Mouse (Mus musculus): ENCODE data around the gene Mpv17l. TPM values are rescaled to one million over a fixed set of nuclear protein-coding genes. Genes with fewer than 3 reads are reported as not detected.
A peak's percentile ranks its signal among the peaks of the same experiment; 100 is the strongest.
"Not testable (repeated sequence)": the region's sequence is repeated elsewhere in the genome, so short reads cannot be mapped to it uniquely, and the experiment has no call there.

The Mpv17l gene
- polyA plus RNA-seq, 1 experiment from 2014 or later = 12.4 TPM

DNA sequence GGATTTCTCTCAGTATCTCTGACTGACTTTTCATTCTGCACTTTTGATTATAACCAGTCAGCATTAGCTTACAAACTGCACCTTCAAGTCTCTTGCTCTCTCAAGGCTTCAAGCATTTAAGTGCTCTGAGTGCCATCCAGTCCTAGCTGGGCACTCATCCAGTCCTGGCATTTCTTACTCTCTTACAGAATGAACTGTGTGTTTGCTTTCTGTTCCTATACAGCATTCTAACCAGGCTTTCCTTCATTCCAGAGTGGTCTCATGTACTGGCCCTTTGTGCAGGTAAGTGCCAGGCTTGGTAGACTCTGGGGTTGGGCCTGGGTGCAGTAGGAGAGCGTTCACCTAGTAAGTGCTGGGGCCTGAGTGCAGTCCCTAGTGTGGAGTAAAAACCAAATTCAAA is 43.3 kb downstream of the Mpv17l start:
- Histone ChIP-seq H3K4me2 (replicated peaks; ENCODE audit: low read depth, low read length) (no peak overlapping the region), H3K27me3 (ENCODE audit: insufficient read depth, low read length) (0 out of 2 replicates have a peak, but pooled peaks cover 3% of the 10 kb centered on the region), H3K9ac (replicated peaks; ENCODE audit: low read length) (no peak overlapping the region), H3K4me3 (ENCODE audit: low read length) (no peak overlapping the region), H3K27ac (ENCODE audit: low read length) (no peak overlapping the region), H3K36me3 (ENCODE audit: insufficient read depth, low read length) (no peaks in the 10 kb centered on the region), H3K9me3 (ENCODE audit: low read length) (no peaks in the 10 kb centered on the region), H3K4me1 (ENCODE audit: insufficient read depth, low read length) (peaks cover 1% of the 10 kb centered on the region; the same call in 1 of the 2 replicates)
- WGBS = 94% methylated on average over 1 of the region's 1 CpGs
- ATAC-seq (ENCODE audit: low FRiP score, low TSS enrichment) = no peak

DNA sequence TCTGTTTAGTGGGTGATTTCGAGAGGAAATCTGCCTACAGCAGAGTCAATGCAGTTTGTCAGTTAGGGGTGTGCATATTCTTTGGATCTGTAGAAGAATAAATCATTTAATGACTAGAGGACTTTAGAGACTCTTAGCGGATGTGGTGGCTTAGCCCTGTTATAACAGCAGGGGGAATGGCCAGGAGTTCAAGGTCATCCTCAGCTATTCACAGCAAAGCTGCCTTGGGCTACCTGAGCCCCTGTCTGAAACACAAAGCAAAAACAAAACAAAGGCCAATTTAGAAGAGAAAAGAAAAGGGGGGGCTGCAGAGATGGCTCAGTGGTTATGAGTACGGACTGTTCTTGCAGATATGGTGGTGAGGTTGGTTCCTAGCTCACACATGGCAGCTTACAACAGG is 48.3 kb downstream of the Mpv17l start:
- H3K4me1 ChIP-seq (ENCODE audit: insufficient read depth, low read length) = no peaks in the 10 kb centered on the region
- 68% methylated on average over 3 of the region's 3 CpGs for WGBS
- no peak overlapping the region for H3K4me2 ChIP-seq (replicated peaks; ENCODE audit: low read depth, low read length)
- no peak overlapping the region for H3K27ac ChIP-seq (ENCODE audit: low read length)
- no peak overlapping the region for H3K4me3 ChIP-seq (ENCODE audit: low read length)
- ATAC-seq (ENCODE audit: low FRiP score, low TSS enrichment) = no peak
- no peaks in the 10 kb centered on the region for H3K9me3 ChIP-seq (ENCODE audit: low read length)
- no peaks in the 10 kb centered on the region for H3K27me3 ChIP-seq (ENCODE audit: insufficient read depth, low read length)
- H3K36me3 ChIP-seq (ENCODE audit: insufficient read depth, low read length) = no peaks in the 10 kb centered on the region
- H3K9ac ChIP-seq (replicated peaks; ENCODE audit: low read length) = no peak overlapping the region

DNA sequence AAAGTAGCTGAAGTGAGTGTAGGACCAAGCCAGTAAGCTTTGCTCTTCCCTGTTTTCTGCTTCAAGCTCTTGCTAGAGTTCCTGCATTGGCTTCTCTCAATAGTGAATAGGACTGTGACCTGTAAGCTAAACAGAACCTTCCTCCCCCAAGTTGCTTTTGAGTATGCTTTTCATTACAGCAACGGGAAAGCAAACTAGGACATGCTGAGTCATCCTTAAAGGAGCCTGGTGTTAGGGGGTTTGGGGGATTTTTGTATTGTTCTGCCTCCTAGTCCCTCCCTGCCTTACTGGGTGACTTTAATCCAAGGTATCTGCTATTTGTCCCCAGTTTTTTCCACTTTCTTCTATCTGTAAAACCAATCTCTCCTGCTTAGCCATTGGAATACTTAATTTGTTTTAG is 59.1 kb downstream of the Mpv17l start:
- Histone ChIP-seq H3K27ac (ENCODE audit: low read length) (no peak overlapping the region), H3K27me3 (ENCODE audit: insufficient read depth, low read length) (no peaks in the 10 kb centered on the region), H3K4me3 (ENCODE audit: low read length) (no peak overlapping the region), H3K9me3 (ENCODE audit: low read length) (no peaks in the 10 kb centered on the region), H3K9ac (replicated peaks; ENCODE audit: low read length) (no peak overlapping the region), H3K36me3 (ENCODE audit: insufficient read depth, low read length) (no peaks in the 10 kb centered on the region), H3K4me1 (ENCODE audit: insufficient read depth, low read length) (no peaks in the 10 kb centered on the region), H3K4me2 (replicated peaks; ENCODE audit: low read depth, low read length) (no peak overlapping the region)
- WGBS = 30% methylated on average over 1 of the region's 1 CpGs
- ATAC-seq (ENCODE audit: low FRiP score, low TSS enrichment) = no peak

DNA sequence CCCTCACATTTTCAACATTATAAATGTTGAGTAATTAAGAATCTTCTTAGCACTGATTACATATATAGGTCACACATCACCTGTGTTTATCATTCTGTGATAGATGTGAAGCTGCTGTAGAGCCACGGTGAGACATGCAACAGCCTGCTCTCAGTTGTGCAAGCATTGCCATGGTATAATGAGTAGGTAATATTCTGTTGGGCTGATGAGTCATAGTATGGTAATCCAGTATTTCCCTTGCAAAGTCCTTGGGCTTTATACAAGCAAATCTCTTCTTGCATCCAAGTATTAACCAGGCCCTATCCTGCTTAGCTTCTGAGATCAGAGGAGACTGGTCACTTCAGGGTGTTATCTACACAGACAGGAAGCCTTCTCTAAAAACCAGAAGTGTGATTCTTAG is 66.1 kb downstream of the Mpv17l start:
- H3K9me3 ChIP-seq (ENCODE audit: low read length) = no peaks in the 10 kb centered on the region
- no peaks in the 10 kb centered on the region for H3K27me3 ChIP-seq (ENCODE audit: insufficient read depth, low read length)
- H3K4me2 ChIP-seq (replicated peaks; ENCODE audit: low read depth, low read length) = no peak overlapping the region
- no peak overlapping the region for H3K27ac ChIP-seq (ENCODE audit: low read length)
- no peak for ATAC-seq (ENCODE audit: low FRiP score, low TSS enrichment)
- H3K9ac ChIP-seq (replicated peaks; ENCODE audit: low read length) = no peak overlapping the region
- 85% methylated on average over 1 of the region's 1 CpGs for WGBS
- H3K36me3 ChIP-seq (ENCODE audit: insufficient read depth, low read length) = no peaks in the 10 kb centered on the region
- H3K4me3 ChIP-seq (ENCODE audit: low read length) = no peak overlapping the region
- no peaks in the 10 kb centered on the region for H3K4me1 ChIP-seq (ENCODE audit: insufficient read depth, low read length)

DNA sequence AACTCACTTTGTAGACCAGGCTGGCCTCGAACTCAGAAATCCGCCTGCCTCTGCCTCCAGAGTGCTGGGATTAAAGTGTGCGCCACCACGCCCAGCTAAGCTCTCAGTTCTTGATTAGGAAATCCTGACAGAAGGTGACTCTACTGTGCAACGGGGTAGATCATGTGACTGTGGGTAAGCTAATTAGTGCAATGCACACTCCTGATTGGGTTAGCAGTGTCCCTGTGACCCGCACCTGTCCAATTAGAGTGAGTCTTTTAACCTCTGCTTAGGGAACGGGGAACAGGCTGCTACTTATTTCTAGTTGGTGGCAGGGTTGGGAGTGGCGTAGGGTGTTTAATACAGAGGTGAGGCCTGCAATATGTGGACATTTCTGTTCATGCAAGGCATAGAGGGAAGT is 69.1 kb downstream of the Mpv17l start:
- Histone ChIP-seq H3K9ac (replicated peaks; ENCODE audit: low read length) (no peak overlapping the region), H3K4me3 (ENCODE audit: low read length) (no peak overlapping the region), H3K4me1 (ENCODE audit: insufficient read depth, low read length) (no peaks in the 10 kb centered on the region), H3K27me3 (ENCODE audit: insufficient read depth, low read length) (no peaks in the 10 kb centered on the region), H3K27ac (ENCODE audit: low read length) (no peak overlapping the region), H3K36me3 (ENCODE audit: insufficient read depth, low read length) (no peaks in the 10 kb centered on the region), H3K9me3 (ENCODE audit: low read length) (no peaks in the 10 kb centered on the region), H3K4me2 (replicated peaks; ENCODE audit: low read depth, low read length) (no peak overlapping the region)
- no peak for ATAC-seq (ENCODE audit: low FRiP score, low TSS enrichment)
- 91% methylated on average over 7 of the region's 8 CpGs for WGBS

DNA sequence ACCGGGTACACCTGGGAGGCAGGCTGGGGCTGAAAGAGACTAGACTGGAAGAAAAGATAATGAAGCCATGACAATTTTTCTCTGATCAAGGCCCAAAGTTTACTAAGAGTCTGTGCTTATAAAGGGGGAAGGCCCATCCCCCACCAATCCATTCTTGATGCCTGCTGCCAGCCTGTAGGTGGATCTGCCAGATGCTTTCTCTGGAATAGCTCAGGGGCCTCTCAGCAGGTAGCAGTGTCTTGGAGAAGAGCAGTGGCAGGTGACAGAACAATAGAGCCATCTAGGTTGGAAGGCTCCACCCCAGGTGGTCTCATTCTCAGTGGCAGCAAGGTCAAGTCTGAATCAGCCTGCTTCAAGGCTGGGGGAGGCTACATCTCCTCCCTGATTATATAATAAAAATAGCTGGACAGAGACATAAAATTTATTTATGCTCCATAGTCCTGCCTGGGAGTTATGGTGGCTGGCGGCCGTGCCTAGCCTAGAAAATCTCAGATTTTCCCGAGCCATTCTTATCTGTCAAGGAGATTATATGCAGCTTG is 73.5 kb downstream of the Mpv17l start:
- not testable (repeated sequence) for ATAC-seq (ENCODE audit: low FRiP score, low TSS enrichment); H3K9me3 ChIP-seq (ENCODE audit: low read length); H3K27ac ChIP-seq (ENCODE audit: low read length); H3K9ac ChIP-seq (replicated peaks; ENCODE audit: low read length); H3K4me1 ChIP-seq (ENCODE audit: insufficient read depth, low read length); H3K4me3 ChIP-seq (ENCODE audit: low read length); H3K4me2 ChIP-seq (replicated peaks; ENCODE audit: low read depth, low read length); H3K36me3 ChIP-seq (ENCODE audit: insufficient read depth, low read length); H3K27me3 ChIP-seq (ENCODE audit: insufficient read depth, low read length)
- WGBS = 79% methylated on average over 4 of the region's 4 CpGs

DNA sequence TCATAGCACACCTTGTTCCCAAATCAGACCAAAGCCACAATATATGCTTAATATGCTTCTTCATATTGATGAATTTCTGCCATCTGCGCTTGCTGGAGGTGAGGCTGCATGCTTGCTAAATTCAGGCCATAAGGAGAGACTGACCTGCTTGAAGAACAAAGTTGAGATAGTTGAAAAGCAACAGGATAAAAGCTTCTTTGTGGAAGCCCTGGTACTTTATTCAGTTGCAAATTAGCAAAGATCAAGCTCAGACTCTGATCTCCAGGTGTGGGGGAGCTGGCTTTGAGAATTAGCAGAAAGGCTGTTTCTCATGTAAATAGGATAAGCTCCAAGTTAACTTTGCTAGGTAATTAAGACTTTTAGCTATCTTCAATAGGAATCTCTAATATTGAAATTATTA is 74.1 kb downstream of the Mpv17l start:
- not testable (repeated sequence) for H3K36me3 ChIP-seq (ENCODE audit: insufficient read depth, low read length); H3K9ac ChIP-seq (replicated peaks; ENCODE audit: low read length); ATAC-seq (ENCODE audit: low FRiP score, low TSS enrichment); H3K4me2 ChIP-seq (replicated peaks; ENCODE audit: low read depth, low read length); H3K4me3 ChIP-seq (ENCODE audit: low read length); H3K4me1 ChIP-seq (ENCODE audit: insufficient read depth, low read length); H3K27ac ChIP-seq (ENCODE audit: low read length); H3K9me3 ChIP-seq (ENCODE audit: low read length); H3K27me3 ChIP-seq (ENCODE audit: insufficient read depth, low read length)
- WGBS = 59% methylated on average over 1 of the region's 1 CpGs

GRCm38 (mm10) chr16:13981726-13982125 is 78.8 kb downstream of the Mpv17l start:
- not testable (repeated sequence) for H3K36me3 ChIP-seq (ENCODE audit: insufficient read depth, low read length); H3K27ac ChIP-seq (ENCODE audit: low read length); H3K4me2 ChIP-seq (replicated peaks; ENCODE audit: low read depth, low read length); H3K4me1 ChIP-seq (ENCODE audit: insufficient read depth, low read length); H3K9me3 ChIP-seq (ENCODE audit: low read length); H3K27me3 ChIP-seq (ENCODE audit: insufficient read depth, low read length); H3K4me3 ChIP-seq (ENCODE audit: low read length); ATAC-seq (ENCODE audit: low FRiP score, low TSS enrichment); H3K9ac ChIP-seq (replicated peaks; ENCODE audit: low read length)
- whole genome bisulfite sequencing = 78% methylated on average over 3 of the region's 3 CpGs

- no peak overlapping the region for H3K4me3 ChIP-seq (ENCODE audit: low read length)
- H3K4me2 ChIP-seq (replicated peaks; ENCODE audit: low read depth, low read length) = no peak overlapping the region
- H3K27ac ChIP-seq (ENCODE audit: low read length) = no peak overlapping the region
- H3K9ac ChIP-seq (replicated peaks; ENCODE audit: low read length) = no peak overlapping the region
- no peaks in the 10 kb centered on the region for H3K9me3 ChIP-seq (ENCODE audit: low read length)
- ATAC-seq (ENCODE audit: low FRiP score, low TSS enrichment) = no peak
- 94% methylated on average over 5 of the region's 5 CpGs for WGBS
- no peaks in the 10 kb centered on the region for H3K27me3 ChIP-seq (ENCODE audit: insufficient read depth, low read length)
- no peaks in the 10 kb centered on the region for H3K36me3 ChIP-seq (ENCODE audit: insufficient read depth, low read length)
- peaks cover 9% of the 10 kb centered on the region; the same call in 1 of the 2 replicates for H3K4me1 ChIP-seq (ENCODE audit: insufficient read depth, low read length)
Observed at GRCm38 (mm10) chr16:13983161-13983560, 80.2 kb downstream of the Mpv17l start.

- H3K4me2 ChIP-seq (replicated peaks; ENCODE audit: low read depth, low read length) = peak overlapping the region; percentile 69
- 66% methylated on average over 3 of the region's 3 CpGs for WGBS
- H3K36me3 ChIP-seq (ENCODE audit: insufficient read depth, low read length) = no peaks in the 10 kb centered on the region
- H3K9me3 ChIP-seq (ENCODE audit: low read length) = no peaks in the 10 kb centered on the region
- no peak overlapping the region for H3K9ac ChIP-seq (replicated peaks; ENCODE audit: low read length)
- ATAC-seq (ENCODE audit: low FRiP score, low TSS enrichment) = no peak
- H3K27ac ChIP-seq (ENCODE audit: low read length) = no peak overlapping the region
- peaks cover 9% of the 10 kb centered on the region; the same call in 1 of the 2 replicates for H3K4me1 ChIP-seq (ENCODE audit: insufficient read depth, low read length)
- no peaks in the 10 kb centered on the region for H3K27me3 ChIP-seq (ENCODE audit: insufficient read depth, low read length)
- H3K4me3 ChIP-seq (ENCODE audit: low read length) = peak overlapping the region; percentile 47
Observed at GRCm38 (mm10) chr16:13986197-13986573, 83.2 kb downstream of the Mpv17l start.

Measured in kidney, embryonic 16.5 days (tissue).